Mouse (Mus musculus): Measurements from ENCODE around the gene Chmp6. TPM values are rescaled to one million over a fixed set of nuclear protein-coding genes. Genes with fewer than 3 reads are reported as not detected.

Gene Chmp6
- polyA plus RNA-seq, 1 experiment from 2014 or later: 25.4 TPM

GRCm38 (mm10) chr11:119909436-119909835, 3.8 kb upstream of the Chmp6 start:
- 1% methylated on average over 5 of the region's 5 CpGs for WGBS (ENCODE audit: insufficient replicate concordance)
- H3K9me3 ChIP-seq (replicated peaks): no peaks in the 10 kb centered on the region
- H3K9ac ChIP-seq: no peak overlapping the region
- no peak for ATAC-seq (ENCODE audit: insufficient read depth)
- H3K4me1 ChIP-seq (replicated peaks): peaks cover 20% of the 10 kb centered on the region
- H3K27ac ChIP-seq (replicated peaks): no peak overlapping the region
- H3K4me3 ChIP-seq (replicated peaks): no peak overlapping the region
- 0 out of 2 replicates have a peak overlapping the region, but pooled peaks have one; percentile 10 for H3K4me2 ChIP-seq
- no peaks in the 10 kb centered on the region for H3K36me3 ChIP-seq (replicated peaks)
- peaks cover 11% of the 10 kb centered on the region; the same call in 1 of the 2 replicates for H3K27me3 ChIP-seq

- Histone ChIP-seq H3K4me3 (replicated peaks) (peak overlapping the region; percentile 86), H3K9ac (peak overlapping the region; percentile 88), H3K36me3 (replicated peaks) (peaks cover 18% of the 10 kb centered on the region), H3K4me2 (peak overlapping the region; percentile 86), H3K9me3 (replicated peaks) (no peaks in the 10 kb centered on the region), H3K4me1 (replicated peaks) (peaks cover 44% of the 10 kb centered on the region), H3K27ac (replicated peaks) (peak overlapping the region; percentile 20; the same call in 1 of the 2 replicates), H3K27me3 (peaks cover 6% of the 10 kb centered on the region; the same call in 1 of the 2 replicates)
- ATAC-seq (ENCODE audit: insufficient read depth): no peak
- 35% methylated on average over 7 of the region's 7 CpGs for WGBS (ENCODE audit: insufficient replicate concordance)
Measured at GRCm38 (mm10) chr11:119912845-119913244, 396 bp upstream of the Chmp6 start.

GRCm38 (mm10) chr11:119913935-119914314, 684 bp downstream of the Chmp6 start:
- H3K4me2 ChIP-seq: peak overlapping the region; percentile 86
- H3K27me3 ChIP-seq: no peaks in the 10 kb centered on the region
- ATAC-seq (ENCODE audit: insufficient read depth): peak; percentile 41
- WGBS (ENCODE audit: insufficient replicate concordance): under 1% methylated on average over 26 of the region's 26 CpGs
- H3K9ac ChIP-seq: peak overlapping the region; percentile 88
- H3K27ac ChIP-seq (replicated peaks): peak overlapping the region; percentile 75
- H3K36me3 ChIP-seq (replicated peaks): peaks cover 28% of the 10 kb centered on the region
- peaks cover 44% of the 10 kb centered on the region for H3K4me1 ChIP-seq (replicated peaks)
- peak overlapping the region; percentile 86 for H3K4me3 ChIP-seq (replicated peaks)
- no peaks in the 10 kb centered on the region for H3K9me3 ChIP-seq (replicated peaks)

GRCm38 (mm10) chr11:119914381-119914780, 1.1 kb downstream of the Chmp6 start:
- peak overlapping the region; percentile 88 for H3K9ac ChIP-seq
- H3K4me2 ChIP-seq: peak overlapping the region; percentile 86
- H3K27me3 ChIP-seq: no peaks in the 10 kb centered on the region
- peak overlapping the region; percentile 75 for H3K27ac ChIP-seq (replicated peaks)
- H3K4me3 ChIP-seq (replicated peaks): peak overlapping the region; percentile 86
- WGBS (ENCODE audit: insufficient replicate concordance): 11% methylated on average over 4 of the region's 4 CpGs
- peaks cover 44% of the 10 kb centered on the region for H3K4me1 ChIP-seq (replicated peaks)
- H3K9me3 ChIP-seq (replicated peaks): no peaks in the 10 kb centered on the region
- peaks cover 33% of the 10 kb centered on the region for H3K36me3 ChIP-seq (replicated peaks)
- no peak for ATAC-seq (ENCODE audit: insufficient read depth)

GRCm38 (mm10) chr11:119915666-119916065, 2.4 kb downstream of the Chmp6 start:
- WGBS (ENCODE audit: insufficient replicate concordance): 73% methylated on average over 9 of the region's 9 CpGs
- Histone ChIP-seq H3K9me3 (replicated peaks) (no peaks in the 10 kb centered on the region), H3K36me3 (replicated peaks) (peaks cover 35% of the 10 kb centered on the region), H3K4me2 (no peak overlapping the region), H3K27me3 (no peaks in the 10 kb centered on the region), H3K27ac (replicated peaks) (no peak overlapping the region), H3K9ac (no peak overlapping the region), H3K4me3 (replicated peaks) (no peak overlapping the region), H3K4me1 (replicated peaks) (peaks cover 38% of the 10 kb centered on the region)
- no peak for ATAC-seq (ENCODE audit: insufficient read depth)

- Histone ChIP-seq H3K4me1 (replicated peaks) (peaks cover 38% of the 10 kb centered on the region), H3K36me3 (replicated peaks) (peaks cover 35% of the 10 kb centered on the region), H3K27ac (replicated peaks) (0 out of 2 replicates have a peak overlapping the region, but pooled peaks have one; percentile 2), H3K9me3 (replicated peaks) (no peaks in the 10 kb centered on the region), H3K4me2 (no peak overlapping the region), H3K27me3 (no peaks in the 10 kb centered on the region), H3K9ac (no peak overlapping the region), H3K4me3 (replicated peaks) (no peak overlapping the region)
- 69% methylated on average over 15 of the region's 15 CpGs for WGBS (ENCODE audit: insufficient replicate concordance)
- ATAC-seq (ENCODE audit: insufficient read depth): no peak
Measured at GRCm38 (mm10) chr11:119916102-119916790, 3.0 kb downstream of the Chmp6 start.

- no peaks in the 10 kb centered on the region for H3K9me3 ChIP-seq (replicated peaks)
- H3K4me2 ChIP-seq: no peak overlapping the region; the same call in 1 of the 2 replicates
- 0 out of 2 replicates have a peak overlapping the region, but pooled peaks have one; percentile 2 for H3K27ac ChIP-seq (replicated peaks)
- WGBS (ENCODE audit: insufficient replicate concordance): 83% methylated on average over 21 of the region's 21 CpGs
- peaks cover 35% of the 10 kb centered on the region for H3K36me3 ChIP-seq (replicated peaks)
- H3K4me3 ChIP-seq (replicated peaks): no peak overlapping the region
- H3K4me1 ChIP-seq (replicated peaks): peaks cover 38% of the 10 kb centered on the region
- H3K9ac ChIP-seq: no peak overlapping the region
- H3K27me3 ChIP-seq: no peaks in the 10 kb centered on the region
- ATAC-seq (ENCODE audit: insufficient read depth): no peak
Measured at GRCm38 (mm10) chr11:119916834-119917469, 3.7 kb downstream of the Chmp6 start.

GRCm38 (mm10) chr11:119918521-119918920, 5.3 kb downstream of the Chmp6 start:
- WGBS (ENCODE audit: insufficient replicate concordance): 74% methylated on average over 7 of the region's 7 CpGs
- Histone ChIP-seq H3K4me1 (replicated peaks) (peaks cover 29% of the 10 kb centered on the region), H3K36me3 (replicated peaks) (peaks cover 35% of the 10 kb centered on the region), H3K9ac (no peak overlapping the region), H3K4me2 (no peak overlapping the region), H3K9me3 (replicated peaks) (no peaks in the 10 kb centered on the region), H3K27me3 (no peaks in the 10 kb centered on the region), H3K4me3 (replicated peaks) (no peak overlapping the region), H3K27ac (replicated peaks) (no peak overlapping the region)
- no peak for ATAC-seq (ENCODE audit: insufficient read depth)

- no peak overlapping the region for H3K4me2 ChIP-seq
- no peak for ATAC-seq (ENCODE audit: insufficient read depth)
- H3K9ac ChIP-seq: no peak overlapping the region
- peaks cover 35% of the 10 kb centered on the region for H3K36me3 ChIP-seq (replicated peaks)
- no peaks in the 10 kb centered on the region for H3K9me3 ChIP-seq (replicated peaks)
- no peaks in the 10 kb centered on the region for H3K27me3 ChIP-seq
- H3K4me1 ChIP-seq (replicated peaks): peaks cover 25% of the 10 kb centered on the region
- 81% methylated on average over 4 of the region's 4 CpGs for WGBS (ENCODE audit: insufficient replicate concordance)
- no peak overlapping the region for H3K4me3 ChIP-seq (replicated peaks)
- no peak overlapping the region for H3K27ac ChIP-seq (replicated peaks)
Measured at GRCm38 (mm10) chr11:119919432-119919831, 6.2 kb downstream of the Chmp6 start.

GRCm38 (mm10) chr11:119919897-119920296, 6.7 kb downstream of the Chmp6 start:
- Histone ChIP-seq H3K4me1 (replicated peaks) (peaks cover 20% of the 10 kb centered on the region), H3K27me3 (no peaks in the 10 kb centered on the region), H3K9me3 (replicated peaks) (no peaks in the 10 kb centered on the region), H3K36me3 (replicated peaks) (peaks cover 35% of the 10 kb centered on the region), H3K27ac (replicated peaks) (no peak overlapping the region), H3K9ac (no peak overlapping the region), H3K4me3 (replicated peaks) (no peak overlapping the region), H3K4me2 (no peak overlapping the region)
- ATAC-seq (ENCODE audit: insufficient read depth): no peak
- 57% methylated on average over 8 of the region's 8 CpGs for WGBS (ENCODE audit: insufficient replicate concordance)

- H3K4me3 ChIP-seq (replicated peaks): no peak overlapping the region
- 81% methylated on average over 5 of the region's 5 CpGs for WGBS (ENCODE audit: insufficient replicate concordance)
- H3K9ac ChIP-seq: no peak overlapping the region
Measured at GRCm38 (mm10) chr11:119920668-119921067, 7.4 kb downstream of the Chmp6 start.

More at GRCm38 (mm10) chr11:119920668-119921067, 7.4 kb downstream of the Chmp6 start:
- Histone ChIP-seq H3K27me3 (no peaks in the 10 kb centered on the region), H3K9me3 (replicated peaks) (no peaks in the 10 kb centered on the region), H3K36me3 (replicated peaks) (peaks cover 35% of the 10 kb centered on the region), H3K4me2 (no peak overlapping the region), H3K4me1 (replicated peaks) (peaks cover 12% of the 10 kb centered on the region), H3K27ac (replicated peaks) (no peak overlapping the region)
- ATAC-seq (ENCODE audit: insufficient read depth): no peak

Measured in liver, embryonic 15.5 days (tissue).